Mouse (Mus musculus) bone marrow, adult 2 months (tissue): Measurements from ENCODE around the gene Fam198b.

Experiments used
- CTCF ChIP-seq: fragments of 200-500 bp; IDR thresholded peaks from 2 replicates; pipeline ENCODE4 v1.5.1; 2011; ENCODE audit warnings: low read length, control low read depth; ENCODE audit not compliant: control insufficient read depth, insufficient read depth
- POLR2A ChIP-seq: fragments of 200-500 bp; IDR thresholded peaks from 2 replicates; pipeline ENCODE4 v1.6.1; 2011; ENCODE audit warnings: low read depth, mild to moderate bottlenecking, control low read depth, low read length, borderline replicate concordance; ENCODE audit not compliant: control insufficient read depth

- TF ChIP-seq CTCF = no peak
- no peak for TF ChIP-seq POLR2A
Measured at GRCm38 (mm10) chr3:79989911-79990310, 105.6 kb downstream of the Fam198b start.
